Mouse (Mus musculus): ENCODE data around the gene Rad23a.

- TF ChIP-seq CTCF (IDR thresholded peaks at IDR 0.05; ENCODE audit: low read depth, low read length): no peak
- TF ChIP-seq POLR2A (IDR thresholded peaks at IDR 0.05; ENCODE audit: extremely low read depth, insufficient read depth, low read length): no peak
Observed at GRCm38 (mm10) chr8:84809941-84810280, 30.6 kb downstream of the Rad23a start.
